In genomic region chr1:158187651-158188050, GRCm38 (mm10) we compare ENCODE assay signal across 19 mouse cellular contexts.
DNase-seq lines count a peak whose midpoint lies in the region; ATAC-seq and TF ChIP-seq lines count a peak whose summit lies in the region.
"Had no signal": no experiment of that assay in that cellular context is flagged by ENCODE, and none has a peak within 500 bp of the region (broad histone marks: within the 10 kb centered on the region; RNA-seq: fewer than 3 reads in every experiment).

No protein-coding gene starts in this region.

- TF ChIP-seq CTCF in lung, embryonic 14.5 days (IDR thresholded peaks at IDR 0.05; ENCODE audit: low read depth) = no peak
- no peak for TF ChIP-seq CTCF in lung, adult 2 months (IDR thresholded peaks at IDR 0.05; ENCODE audit: insufficient read depth, low read length)

- H3K27me3 ChIP-seq in embryonic facial prominence, embryonic 14.5 days (replicated peaks; ENCODE audit: control insufficient read depth, insufficient read depth, low read length) = no peaks in the 10 kb centered on the region
- H3K27me3 ChIP-seq in embryonic facial prominence, embryonic 10.5 days (replicated peaks; ENCODE audit: low read depth, poor library complexity, severe bottlenecking) = no peaks in the 10 kb centered on the region
- H3K27me3 ChIP-seq in lung, embryonic 14.5 days (ENCODE audit: insufficient read depth, low read length) = no peaks in the 10 kb centered on the region
- no peaks in the 10 kb centered on the region for H3K27me3 ChIP-seq in intestine, embryonic 15.5 days (replicated peaks)
- H3K27me3 ChIP-seq: forebrain, embryonic 15.5 days; heart, embryonic 15.5 days; hindbrain, embryonic 13.5 days had no signal

- H3K4me2 ChIP-seq in embryonic facial prominence, embryonic 14.5 days (ENCODE audit: low read depth, low read length) = no peak overlapping the region
- no peak overlapping the region for H3K4me2 ChIP-seq in lung, embryonic 14.5 days
- no peak overlapping the region for H3K4me2 ChIP-seq in intestine, embryonic 15.5 days (replicated peaks)
- H3K4me2 ChIP-seq: forebrain, embryonic 15.5 days; heart, embryonic 11.5 days; heart, embryonic 15.5 days; hindbrain, embryonic 13.5 days had no signal

- no peaks in the 10 kb centered on the region for H3K9me3 ChIP-seq in embryonic facial prominence, embryonic 14.5 days (ENCODE audit: control insufficient read depth, low read length)
- H3K9me3 ChIP-seq in embryonic facial prominence, embryonic 10.5 days = no peaks in the 10 kb centered on the region
- H3K9me3 ChIP-seq in lung, embryonic 14.5 days (ENCODE audit: low read depth, low read length) = no peaks in the 10 kb centered on the region
- no peaks in the 10 kb centered on the region for H3K9me3 ChIP-seq in intestine, embryonic 15.5 days
- H3K9me3 ChIP-seq: forebrain, embryonic 15.5 days; heart, embryonic 15.5 days; hindbrain, embryonic 13.5 days had no signal

- no peak overlapping the region for H3K27ac ChIP-seq in embryonic facial prominence, embryonic 14.5 days (replicated peaks; ENCODE audit: low read depth, low read length)
- H3K27ac ChIP-seq in embryonic facial prominence, embryonic 10.5 days (replicated peaks) = no peak overlapping the region
- H3K27ac ChIP-seq in lung, embryonic 14.5 days (ENCODE audit: low read depth) = no peak overlapping the region
- no peak overlapping the region for H3K27ac ChIP-seq in intestine, embryonic 15.5 days
- H3K27ac ChIP-seq: forebrain, embryonic 15.5 days; heart, adult 2 months; heart, embryonic 15.5 days; hindbrain, embryonic 13.5 days; hindbrain, postnatal 0 days had no signal

- H3K9ac ChIP-seq in embryonic facial prominence, embryonic 14.5 days (ENCODE audit: low read depth, low read length) = no peak overlapping the region
- H3K9ac ChIP-seq in lung, embryonic 14.5 days = no peak overlapping the region
- no peak overlapping the region for H3K9ac ChIP-seq in intestine, embryonic 15.5 days
- H3K9ac ChIP-seq: forebrain, embryonic 15.5 days; heart, embryonic 15.5 days; hindbrain, embryonic 13.5 days had no signal

- no peak for TF ChIP-seq POLR2A in lung, adult 2 months (IDR thresholded peaks at IDR 0.05; ENCODE audit: borderline replicate concordance, extremely low read depth, low read depth, low read length)

- DNase-seq in cerebellum, postnatal 10 days = peak; percentile 39 to 60
- no peak for DNase-seq in cerebellum, adult 8-10 months
- peak; percentile 62 for DNase-seq in embryonic facial prominence, embryonic 14.5 days (ENCODE audit: low spot score)
- DNase-seq in embryonic facial prominence, embryonic 10.5 days (ENCODE audit: low spot score) = no peak
- DNase-seq in lung, embryonic 14.5 days = peak; percentile 13
- no peak for DNase-seq in lung, adult 2 months
- DNase-seq: adrenal gland, postnatal 14 days; B cell, adult 2 months; heart, adult 2 months; heart, postnatal 14 days; kidney, adult 18-20 months had no signal

- ATAC-seq in embryonic facial prominence, embryonic 14.5 days (ENCODE audit: low read depth) = no peak
- no peak for ATAC-seq in lung, embryonic 14.5 days (ENCODE audit: insufficient read depth)
- no peak for ATAC-seq in intestine, embryonic 15.5 days
- ATAC-seq: CD4-positive, CD25-positive, alpha-beta regulatory T cell, adult 4 months; forebrain, embryonic 15.5 days; hindbrain, postnatal 0 days had no signal

- H3K36me3 ChIP-seq in embryonic facial prominence, embryonic 14.5 days (ENCODE audit: control insufficient read depth, insufficient read depth, low read length) = no peaks in the 10 kb centered on the region
- H3K36me3 ChIP-seq in embryonic facial prominence, embryonic 10.5 days (replicated peaks) = no peaks in the 10 kb centered on the region
- H3K36me3 ChIP-seq in lung, embryonic 14.5 days (ENCODE audit: insufficient read depth) = no peaks in the 10 kb centered on the region
- H3K36me3 ChIP-seq in intestine, embryonic 15.5 days = no peaks in the 10 kb centered on the region
- H3K36me3 ChIP-seq: forebrain, embryonic 15.5 days; G1E; heart, embryonic 15.5 days; hindbrain, embryonic 13.5 days had no signal

- H3K4me1 ChIP-seq in embryonic facial prominence, embryonic 14.5 days (ENCODE audit: control insufficient read depth, insufficient read depth, low read length) = peaks cover 4% of the 10 kb centered on the region
- peaks cover 3% of the 10 kb centered on the region for H3K4me1 ChIP-seq in embryonic facial prominence, embryonic 10.5 days
- no peaks in the 10 kb centered on the region for H3K4me1 ChIP-seq in lung, embryonic 14.5 days (ENCODE audit: insufficient read depth)
- no peaks in the 10 kb centered on the region for H3K4me1 ChIP-seq in lung, adult 2 months (ENCODE audit: control insufficient read depth, insufficient read depth, low read length)
- no peaks in the 10 kb centered on the region for H3K4me1 ChIP-seq in intestine, embryonic 15.5 days (replicated peaks)
- H3K4me1 ChIP-seq: heart, embryonic 15.5 days had no signal

- 42% methylated on average over 8 of the region's 8 CpGs for WGBS in embryonic facial prominence, embryonic 14.5 days
- 67% methylated on average over 8 of the region's 8 CpGs for WGBS in embryonic facial prominence, embryonic 10.5 days
- 52% methylated on average over 8 of the region's 8 CpGs for WGBS in lung, embryonic 14.5 days
- WGBS in lung, adult 2 months = 58% methylated on average over 8 of the region's 8 CpGs
- 74% methylated on average over 8 of the region's 8 CpGs for WGBS in intestine, embryonic 15.5 days

- H3K4me3 ChIP-seq in embryonic facial prominence, embryonic 14.5 days (ENCODE audit: low read depth, low read length) = no peak overlapping the region
- H3K4me3 ChIP-seq in embryonic facial prominence, embryonic 10.5 days = no peak overlapping the region
- H3K4me3 ChIP-seq in lung, embryonic 14.5 days (ENCODE audit: low read depth, low read length) = no peak overlapping the region
- no peak overlapping the region for H3K4me3 ChIP-seq in lung, adult 2 months (replicated peaks; ENCODE audit: extremely low read depth, low read depth, low read length)
- no peak overlapping the region for H3K4me3 ChIP-seq in intestine, embryonic 15.5 days (replicated peaks)
- H3K4me3 ChIP-seq: forebrain, embryonic 15.5 days; heart, adult 2 months; heart, embryonic 15.5 days; hindbrain, embryonic 13.5 days had no signal

Comparison
In these comparisons a context has a peak if more than half of its experiments do, and no peak if none do; other contexts are left out.
1. DNase-seq: peak in cerebellum, postnatal 10 days (2 of 2), embryonic facial prominence, embryonic 14.5 days (single experiment) and lung, embryonic 14.5 days (single experiment); none in cerebellum, adult 8-10 months (single experiment), embryonic facial prominence, embryonic 10.5 days (single experiment) and lung, adult 2 months (single experiment).